Mouse (Mus musculus) spleen, adult 2 months (tissue): Measurements from ENCODE around the gene Usf1.

Experiments
- CTCF ChIP-seq: fragments of 200-500 bp; IDR thresholded peaks from 2 replicates; pipeline ENCODE4 v1.5.1; 2011; ENCODE audit warnings: mild to moderate bottlenecking, inconsistent platforms; ENCODE audit not compliant: insufficient read depth, insufficient read length, insufficient replicate concordance; ENCODE audit errors: extremely low read depth
- POLR2A ChIP-seq: fragments of 200-500 bp; IDR thresholded peaks from 2 replicates; pipeline ENCODE4 v1.6.1; 2011; ENCODE audit warnings: low read depth, low read length, inconsistent platforms

DNA sequence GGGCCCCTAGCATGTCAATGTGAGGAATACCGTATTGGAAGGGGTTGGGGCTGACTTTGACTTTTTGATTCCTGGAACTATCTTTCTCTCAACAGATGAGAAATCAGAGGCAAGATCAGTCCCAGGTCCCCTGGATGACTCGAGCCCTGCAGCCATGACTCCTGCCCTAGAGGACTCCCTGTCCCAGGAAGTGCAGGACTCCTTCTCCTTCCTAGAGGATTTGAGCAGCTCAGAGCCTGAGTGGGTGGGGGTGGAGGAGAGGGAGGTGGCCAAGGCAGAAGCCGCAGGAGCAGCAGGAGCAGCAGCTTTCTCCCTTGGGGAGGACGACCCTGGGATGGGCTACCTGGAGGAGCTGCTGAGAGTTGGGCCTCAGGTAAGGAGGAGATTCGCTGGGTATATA is 3.9 kb upstream of the Usf1 start:
- TF ChIP-seq CTCF, result no peak
- TF ChIP-seq POLR2A, result no peak
